Mouse (Mus musculus): ENCODE results near the gene Cnpy4. TPM values are rescaled to one million over a fixed set of nuclear protein-coding genes. Genes with fewer than 3 reads are reported as not detected.
A peak's percentile ranks its signal among the peaks of the same experiment; 100 is the strongest.
"Not testable (repeated sequence)": the region's sequence is repeated elsewhere in the genome, so short reads cannot be mapped to it uniquely, and the experiment has no call there.

Cnpy4 gene
- polyA plus RNA-seq, 1 experiment from 2014 or later = 61.5 TPM

- Histone ChIP-seq H3K4me1 (ENCODE audit: control insufficient read depth, insufficient read depth, low read length) (0 out of 2 replicates have a peak, but pooled peaks cover 4% of the 10 kb centered on the region), H3K27me3 (ENCODE audit: control insufficient read depth, insufficient read depth, low read length) (no peaks in the 10 kb centered on the region), H3K9ac (ENCODE audit: low read depth, low read length) (peak overlapping the region; percentile 80; the same call in 1 of the 2 replicates), H3K4me2 (replicated peaks; ENCODE audit: low read depth, low read length) (peak overlapping the region; percentile 97), H3K9me3 (ENCODE audit: control insufficient read depth, low read length) (no peaks in the 10 kb centered on the region), H3K4me3 (ENCODE audit: low read length) (peak overlapping the region; percentile 75; the same call in 1 of the 2 replicates), H3K27ac (ENCODE audit: low read depth, low read length) (peak overlapping the region; percentile 90; the same call in 1 of the 2 replicates), H3K36me3 (ENCODE audit: control insufficient read depth, insufficient read depth, low read length) (peaks cover 17% of the 10 kb centered on the region; the same call in 1 of the 2 replicates)
- 67% methylated on average over 7 of the region's 7 CpGs for WGBS
- no peak for ATAC-seq (ENCODE audit: low FRiP score, low TSS enrichment)
Measured at GRCm38 (mm10) chr5:138195463-138195862, 8.2 kb downstream of the Cnpy4 start.

- 13% methylated on average over 1 of the region's 1 CpGs for WGBS
- Histone ChIP-seq H3K27me3 (ENCODE audit: control insufficient read depth, insufficient read depth, low read length) (no peaks in the 10 kb centered on the region), H3K36me3 (ENCODE audit: control insufficient read depth, insufficient read depth, low read length) (no peaks in the 10 kb centered on the region), H3K9ac (ENCODE audit: low read depth, low read length) (no peak overlapping the region), H3K9me3 (ENCODE audit: control insufficient read depth, low read length) (peaks cover under 1% of the 10 kb centered on the region; the same call in 1 of the 2 replicates), H3K4me1 (ENCODE audit: control insufficient read depth, insufficient read depth, low read length) (0 out of 2 replicates have a peak, but pooled peaks cover 4% of the 10 kb centered on the region), H3K27ac (ENCODE audit: low read depth, low read length) (no peak overlapping the region), H3K4me2 (replicated peaks; ENCODE audit: low read depth, low read length) (no peak overlapping the region), H3K4me3 (ENCODE audit: low read length) (no peak overlapping the region)
- no peak for ATAC-seq (ENCODE audit: low FRiP score, low TSS enrichment)
Measured at GRCm38 (mm10) chr5:138199576-138199975, 12.3 kb downstream of the Cnpy4 start.

GRCm38 (mm10) chr5:138202086-138202485 is 14.8 kb downstream of the Cnpy4 start:
- H3K9ac ChIP-seq (ENCODE audit: low read depth, low read length) = no peak overlapping the region
- H3K4me2 ChIP-seq (replicated peaks; ENCODE audit: low read depth, low read length) = no peak overlapping the region
- no peaks in the 10 kb centered on the region for H3K4me1 ChIP-seq (ENCODE audit: control insufficient read depth, insufficient read depth, low read length)
- H3K27me3 ChIP-seq (ENCODE audit: control insufficient read depth, insufficient read depth, low read length) = no peaks in the 10 kb centered on the region
- no peak overlapping the region for H3K4me3 ChIP-seq (ENCODE audit: low read length)
- H3K9me3 ChIP-seq (ENCODE audit: control insufficient read depth, low read length) = peaks cover 6% of the 10 kb centered on the region; the same call in 1 of the 2 replicates
- 83% methylated on average over 3 of the region's 3 CpGs for WGBS
- H3K27ac ChIP-seq (ENCODE audit: low read depth, low read length) = no peak overlapping the region
- no peak for ATAC-seq (ENCODE audit: low FRiP score, low TSS enrichment)
- H3K36me3 ChIP-seq (ENCODE audit: control insufficient read depth, insufficient read depth, low read length) = no peaks in the 10 kb centered on the region

- Histone ChIP-seq H3K36me3 (ENCODE audit: control insufficient read depth, insufficient read depth, low read length) (no peaks in the 10 kb centered on the region), H3K4me2 (replicated peaks; ENCODE audit: low read depth, low read length) (no peak overlapping the region), H3K4me1 (ENCODE audit: control insufficient read depth, insufficient read depth, low read length) (no peaks in the 10 kb centered on the region), H3K27ac (ENCODE audit: low read depth, low read length) (no peak overlapping the region), H3K4me3 (ENCODE audit: low read length) (no peak overlapping the region), H3K9ac (ENCODE audit: low read depth, low read length) (no peak overlapping the region), H3K9me3 (ENCODE audit: control insufficient read depth, low read length) (peaks cover 6% of the 10 kb centered on the region; the same call in 1 of the 2 replicates), H3K27me3 (ENCODE audit: control insufficient read depth, insufficient read depth, low read length) (no peaks in the 10 kb centered on the region)
- WGBS = 91% methylated on average over 1 of the region's 1 CpGs
- ATAC-seq (ENCODE audit: low FRiP score, low TSS enrichment) = no peak
Measured at GRCm38 (mm10) chr5:138207253-138207652, 20.0 kb downstream of the Cnpy4 start.

- Histone ChIP-seq H3K27ac (ENCODE audit: low read depth, low read length) (no peak overlapping the region), H3K36me3 (ENCODE audit: control insufficient read depth, insufficient read depth, low read length) (no peaks in the 10 kb centered on the region), H3K27me3 (ENCODE audit: control insufficient read depth, insufficient read depth, low read length) (no peaks in the 10 kb centered on the region), H3K9me3 (ENCODE audit: control insufficient read depth, low read length) (peaks cover 6% of the 10 kb centered on the region; the same call in 1 of the 2 replicates), H3K4me2 (replicated peaks; ENCODE audit: low read depth, low read length) (no peak overlapping the region), H3K4me1 (ENCODE audit: control insufficient read depth, insufficient read depth, low read length) (no peaks in the 10 kb centered on the region), H3K9ac (ENCODE audit: low read depth, low read length) (no peak overlapping the region), H3K4me3 (ENCODE audit: low read length) (no peak overlapping the region)
- ATAC-seq (ENCODE audit: low FRiP score, low TSS enrichment) = no peak
- WGBS = 89% methylated on average over 4 of the region's 4 CpGs
Measured at GRCm38 (mm10) chr5:138207873-138208272, 20.6 kb downstream of the Cnpy4 start.

GRCm38 (mm10) chr5:138216632-138217031 is 29.3 kb downstream of the Cnpy4 start:
- not testable (repeated sequence) for H3K27me3 ChIP-seq (ENCODE audit: control insufficient read depth, insufficient read depth, low read length); H3K36me3 ChIP-seq (ENCODE audit: control insufficient read depth, insufficient read depth, low read length)
- WGBS = 95% methylated on average over 13 of the region's 13 CpGs

GRCm38 (mm10) chr5:138219864-138220263 is 32.6 kb downstream of the Cnpy4 start:
- H3K9ac ChIP-seq (ENCODE audit: low read depth, low read length) = no peak overlapping the region
- no peak overlapping the region for H3K4me2 ChIP-seq (replicated peaks; ENCODE audit: low read depth, low read length)
- no peaks in the 10 kb centered on the region for H3K36me3 ChIP-seq (ENCODE audit: control insufficient read depth, insufficient read depth, low read length)
- WGBS = 21% methylated on average over 2 of the region's 2 CpGs
- H3K27ac ChIP-seq (ENCODE audit: low read depth, low read length) = peak overlapping the region; percentile 77; the same call in 1 of the 2 replicates
- H3K4me3 ChIP-seq (ENCODE audit: low read length) = no peak overlapping the region
- peaks cover 13% of the 10 kb centered on the region; the same call in 1 of the 2 replicates for H3K9me3 ChIP-seq (ENCODE audit: control insufficient read depth, low read length)
- no peaks in the 10 kb centered on the region for H3K27me3 ChIP-seq (ENCODE audit: control insufficient read depth, insufficient read depth, low read length)
- H3K4me1 ChIP-seq (ENCODE audit: control insufficient read depth, insufficient read depth, low read length) = no peaks in the 10 kb centered on the region
- peak; percentile 66; the same call in 1 of the 2 replicates for ATAC-seq (ENCODE audit: low FRiP score, low TSS enrichment)

More at GRCm38 (mm10) chr5:138216632-138217031, 29.3 kb downstream of the Cnpy4 start:
- H3K4me1 ChIP-seq (ENCODE audit: control insufficient read depth, insufficient read depth, low read length); H3K4me3 ChIP-seq (ENCODE audit: low read length); ATAC-seq (ENCODE audit: low FRiP score, low TSS enrichment); H3K4me2 ChIP-seq (replicated peaks; ENCODE audit: low read depth, low read length); H3K9ac ChIP-seq (ENCODE audit: low read depth, low read length); H3K27ac ChIP-seq (ENCODE audit: low read depth, low read length): not testable (repeated sequence)
- H3K9me3 ChIP-seq (ENCODE audit: control insufficient read depth, low read length) = peaks cover 17% of the 10 kb centered on the region; the same call in 1 of the 2 replicates

- no peaks in the 10 kb centered on the region for H3K4me1 ChIP-seq (ENCODE audit: control insufficient read depth, insufficient read depth, low read length)
- ATAC-seq (ENCODE audit: low FRiP score, low TSS enrichment) = 0 out of 2 replicates have a peak, but pooled peaks have one; percentile 52
- peaks cover 2% of the 10 kb centered on the region; the same call in 1 of the 2 replicates for H3K9me3 ChIP-seq (ENCODE audit: control insufficient read depth, low read length)
- WGBS = 26% methylated on average over 4 of the region's 4 CpGs
- H3K4me2 ChIP-seq (replicated peaks; ENCODE audit: low read depth, low read length) = no peak overlapping the region
- no peaks in the 10 kb centered on the region for H3K36me3 ChIP-seq (ENCODE audit: control insufficient read depth, insufficient read depth, low read length)
- H3K4me3 ChIP-seq (ENCODE audit: low read length) = no peak overlapping the region
- no peaks in the 10 kb centered on the region for H3K27me3 ChIP-seq (ENCODE audit: control insufficient read depth, insufficient read depth, low read length)
- no peak overlapping the region for H3K9ac ChIP-seq (ENCODE audit: low read depth, low read length)
- no peak overlapping the region for H3K27ac ChIP-seq (ENCODE audit: low read depth, low read length)
Measured at GRCm38 (mm10) chr5:138222111-138222510, 34.8 kb downstream of the Cnpy4 start.

GRCm38 (mm10) chr5:138223287-138223686 is 36.0 kb downstream of the Cnpy4 start:
- Histone ChIP-seq H3K36me3 (ENCODE audit: control insufficient read depth, insufficient read depth, low read length) (no peaks in the 10 kb centered on the region), H3K9ac (ENCODE audit: low read depth, low read length) (no peak overlapping the region), H3K27me3 (ENCODE audit: control insufficient read depth, insufficient read depth, low read length) (no peaks in the 10 kb centered on the region), H3K9me3 (ENCODE audit: control insufficient read depth, low read length) (no peaks in the 10 kb centered on the region), H3K4me2 (replicated peaks; ENCODE audit: low read depth, low read length) (no peak overlapping the region), H3K4me1 (ENCODE audit: control insufficient read depth, insufficient read depth, low read length) (no peaks in the 10 kb centered on the region), H3K4me3 (ENCODE audit: low read length) (no peak overlapping the region), H3K27ac (ENCODE audit: low read depth, low read length) (no peak overlapping the region)
- no peak for ATAC-seq (ENCODE audit: low FRiP score, low TSS enrichment)
- 56% methylated on average over 3 of the region's 3 CpGs for WGBS
